Mouse (Mus musculus) small intestine, adult 2 months (tissue): ENCODE measurements at regions not wholly inside any gene's neighbourhood (a gene's known extent, or its start where the extent isn't known, plus 50 kb on each side); places are given as distances from the start of the nearest gene placed in this dataset.

ENCODE experiments used
- H3K27ac ChIP-seq: fragments of 200-500 bp; 2 replicates; pipeline ENCODE4 v1.5.1; 2012; ENCODE audit warnings: low read depth, low read length, control low read depth, inconsistent platforms; ENCODE audit not compliant: insufficient read depth
- H3K27me3 ChIP-seq: fragments of 200-500 bp; 2 replicates; pipeline ENCODE4 v1.6.1; 2012; ENCODE audit warnings: mild to moderate bottlenecking, moderate library complexity, low read length, inconsistent platforms; ENCODE audit not compliant: control insufficient read depth, insufficient read depth
- H3K36me3 ChIP-seq: fragments of 200-500 bp; 2 replicates; pipeline ENCODE4 v1.6.1; 2012; ENCODE audit warnings: mild to moderate bottlenecking, low read length, control low read depth, inconsistent platforms; ENCODE audit not compliant: control insufficient read depth, insufficient read depth
- H3K4me1 ChIP-seq: fragments of 200-500 bp; 2 replicates; pipeline ENCODE4 v1.6.1; 2012; ENCODE audit warnings: low read length, inconsistent platforms, mixed read lengths; ENCODE audit not compliant: control insufficient read depth, insufficient read depth, insufficient read length
- H3K4me3 ChIP-seq: fragments of 200-500 bp; 2 replicates; pipeline ENCODE4 v1.5.1; 2012; ENCODE audit warnings: low read depth, mild to moderate bottlenecking, control low read depth, inconsistent platforms, low read length, moderate library complexity
- CTCF ChIP-seq: fragments of 200-500 bp; IDR thresholded peaks from 2 replicates; pipeline ENCODE4 v1.5.1; 2012; ENCODE audit warnings: low read depth, mild to moderate bottlenecking, control low read depth, inconsistent platforms, low read length, moderate library complexity, mixed read lengths; ENCODE audit not compliant: insufficient replicate concordance, insufficient read length; ENCODE audit errors: extremely low read depth
- POLR2A ChIP-seq: fragments of 200-500 bp; IDR thresholded peaks from 2 replicates; pipeline ENCODE4 v1.6.1; 2012; ENCODE audit warnings: low read depth, mild to moderate bottlenecking, control low read depth, inconsistent platforms, low read length, moderate library complexity
- WGBS: fragments of 180-500 bp; shearing (Covaris S2); methylation state at CpG from one replicate; pipeline ENCODE4 v1.1.7; 2018; 5-methylcytosine and 5-hydroxymethylcytosine counted together

GRCm38 (mm10) chr15:31768959-31769844, 167.6 kb downstream of the Fam173b start:
- no peak for TF ChIP-seq CTCF
- TF ChIP-seq POLR2A, result no peak
- no peaks in the 10 kb centered on the region for H3K27me3 ChIP-seq
- H3K36me3 ChIP-seq, result no peaks in the 10 kb centered on the region
- no peaks in the 10 kb centered on the region for H3K4me1 ChIP-seq
- H3K27ac ChIP-seq, result no peak overlapping the region
- 82% methylated on average over 12 of the region's 12 CpGs for WGBS
- H3K4me3 ChIP-seq, result no peak overlapping the region

- Histone ChIP-seq H3K27me3 (no peaks in the 10 kb centered on the region), H3K4me3 (no peak overlapping the region), H3K4me1 (no peaks in the 10 kb centered on the region), H3K27ac (no peak overlapping the region), H3K36me3 (no peaks in the 10 kb centered on the region)
- TF ChIP-seq CTCF, result no peak
- 67% methylated on average over 2 of the region's 2 CpGs for WGBS
These were observed 181.4 kb downstream of the Fam173b start for GRCm38 (mm10) chr15:31783081-31783480.

- TF ChIP-seq POLR2A, result no peak
- TF ChIP-seq CTCF, result peak; percentile 40; the same call in 1 of the 2 replicates
- Histone ChIP-seq H3K4me1 (no peaks in the 10 kb centered on the region), H3K27me3 (no peaks in the 10 kb centered on the region), H3K36me3 (no peaks in the 10 kb centered on the region), H3K4me3 (no peak overlapping the region), H3K27ac (no peak overlapping the region)
- 68% methylated on average over 3 of the region's 3 CpGs for WGBS
These were observed 183.4 kb downstream of the Fam173b start for GRCm38 (mm10) chr15:31785022-31785421.

DNA sequence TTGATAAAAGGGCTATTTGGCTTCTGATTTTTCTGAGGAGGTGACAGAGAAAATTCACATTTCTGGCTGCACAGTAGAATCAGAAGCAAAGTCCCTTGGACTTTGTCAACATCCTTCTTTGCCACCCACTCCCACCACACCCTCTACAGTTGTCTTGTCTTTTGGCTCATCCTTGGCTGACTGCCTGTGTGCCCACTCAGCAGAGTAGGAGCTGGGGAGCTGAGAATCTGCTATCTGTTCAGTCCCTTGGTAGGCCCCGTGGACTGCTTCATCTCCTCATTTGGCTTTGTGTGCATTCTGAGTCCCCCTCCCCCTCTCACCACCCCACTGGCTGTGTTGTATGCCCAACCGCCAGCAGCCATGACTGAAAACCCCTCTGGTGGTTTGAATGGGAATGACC, 197.2 kb downstream of the Fam173b start:
- Histone ChIP-seq H3K36me3 (no peaks in the 10 kb centered on the region), H3K4me1 (no peaks in the 10 kb centered on the region), H3K4me3 (no peak overlapping the region), H3K27ac (no peak overlapping the region), H3K27me3 (no peaks in the 10 kb centered on the region)
- no peak for TF ChIP-seq POLR2A
- TF ChIP-seq CTCF, result no peak
- WGBS, result 81% methylated on average over 2 of the region's 2 CpGs

DNA sequence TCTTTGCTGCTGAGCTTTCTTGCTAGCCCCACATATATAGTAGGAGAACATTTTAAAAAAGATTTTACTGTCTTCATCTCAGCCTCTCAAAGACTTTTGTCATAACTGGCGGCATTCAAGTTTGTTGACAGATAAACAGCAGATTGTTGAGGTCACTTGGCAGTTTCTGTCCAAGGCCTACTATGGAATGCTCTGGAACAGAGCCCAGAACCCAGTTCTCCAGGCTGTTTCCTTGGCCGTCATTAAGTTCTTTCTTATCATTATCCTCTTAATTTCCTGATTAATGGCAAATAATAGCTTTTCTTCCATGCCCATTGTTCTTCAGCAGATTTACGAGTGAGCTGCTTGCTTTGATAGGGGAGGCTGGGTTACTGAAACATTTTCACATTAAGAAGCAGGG, 203.9 kb downstream of the Fam173b start:
- Histone ChIP-seq H3K4me1 (no peaks in the 10 kb centered on the region), H3K36me3 (no peaks in the 10 kb centered on the region), H3K27ac (no peak overlapping the region), H3K27me3 (no peaks in the 10 kb centered on the region), H3K4me3 (no peak overlapping the region)
- WGBS, result 29% methylated on average over 3 of the region's 3 CpGs
- TF ChIP-seq POLR2A, result no peak
- TF ChIP-seq CTCF, result no peak

DNA sequence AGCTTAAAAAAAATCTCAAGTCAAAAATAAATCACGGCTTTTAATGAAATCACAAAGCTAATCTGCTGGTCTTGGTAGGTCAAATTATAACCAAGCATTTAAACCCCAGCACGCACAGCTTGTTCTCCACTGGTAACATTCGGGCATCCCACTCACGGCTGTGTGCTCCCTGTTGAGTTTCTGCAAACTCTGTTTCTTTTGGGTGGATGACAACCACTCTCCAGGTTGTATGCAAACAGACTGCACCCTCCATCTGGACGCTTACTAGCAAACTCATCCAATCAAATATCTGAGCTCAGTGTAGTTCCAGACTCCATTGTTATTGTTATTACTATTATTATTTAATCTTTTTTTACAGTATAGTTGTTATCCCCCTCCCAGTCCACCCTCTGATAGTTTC, 213.9 kb downstream of the Fam173b start:
- Histone ChIP-seq H3K4me1 (no peaks in the 10 kb centered on the region), H3K27me3 (no peaks in the 10 kb centered on the region), H3K4me3 (no peak overlapping the region), H3K36me3 (no peaks in the 10 kb centered on the region), H3K27ac (no peak overlapping the region)
- 77% methylated on average over 5 of the region's 5 CpGs for WGBS
- TF ChIP-seq CTCF (no peak), POLR2A (no peak)

- no peak overlapping the region for H3K4me3 ChIP-seq
- H3K27me3 ChIP-seq, result no peaks in the 10 kb centered on the region
- no peaks in the 10 kb centered on the region for H3K36me3 ChIP-seq
- WGBS, result 69% methylated on average over 6 of the region's 6 CpGs
- TF ChIP-seq POLR2A, result no peak
- no peak for TF ChIP-seq CTCF
- no peak overlapping the region for H3K27ac ChIP-seq
- H3K4me1 ChIP-seq, result no peaks in the 10 kb centered on the region
These were observed 217.6 kb downstream of the Fam173b start for GRCm38 (mm10) chr15:31819219-31819618.
